Mouse (Mus musculus) layer of hippocampus, adult 18-20 months (tissue): Measurements from ENCODE around the gene Znhit3. TPM values are rescaled to one million over a fixed set of nuclear protein-coding genes. Genes with fewer than 3 reads are reported as not detected.
"Not testable (repeated sequence)": the region's sequence is repeated elsewhere in the genome, so short reads cannot be mapped to it uniquely, and the experiment has no call there.

Experiments
- DNase-seq, 2 experiments: peaks; one replicate each; pipeline ENCODE4 v3.0.0; 2022; ENCODE audit warnings: low spot score in 2 of 2
- microRNA-seq, 2 experiments: library from miRNA; unstranded; fragments of <30 nt; microRNA quantifications; one replicate each; pipeline ENCODE4 v1.2.0; 2021
- total RNA-seq, 2 experiments: library from RNA; stranded (reverse); gene quantifications; 2 replicates each; pipeline ENCODE4 v1.2.3; 2021

Gene Znhit3
- total RNA-seq, 2 experiments from 2014 or later: 29.3 to 30.0 TPM

DNA sequence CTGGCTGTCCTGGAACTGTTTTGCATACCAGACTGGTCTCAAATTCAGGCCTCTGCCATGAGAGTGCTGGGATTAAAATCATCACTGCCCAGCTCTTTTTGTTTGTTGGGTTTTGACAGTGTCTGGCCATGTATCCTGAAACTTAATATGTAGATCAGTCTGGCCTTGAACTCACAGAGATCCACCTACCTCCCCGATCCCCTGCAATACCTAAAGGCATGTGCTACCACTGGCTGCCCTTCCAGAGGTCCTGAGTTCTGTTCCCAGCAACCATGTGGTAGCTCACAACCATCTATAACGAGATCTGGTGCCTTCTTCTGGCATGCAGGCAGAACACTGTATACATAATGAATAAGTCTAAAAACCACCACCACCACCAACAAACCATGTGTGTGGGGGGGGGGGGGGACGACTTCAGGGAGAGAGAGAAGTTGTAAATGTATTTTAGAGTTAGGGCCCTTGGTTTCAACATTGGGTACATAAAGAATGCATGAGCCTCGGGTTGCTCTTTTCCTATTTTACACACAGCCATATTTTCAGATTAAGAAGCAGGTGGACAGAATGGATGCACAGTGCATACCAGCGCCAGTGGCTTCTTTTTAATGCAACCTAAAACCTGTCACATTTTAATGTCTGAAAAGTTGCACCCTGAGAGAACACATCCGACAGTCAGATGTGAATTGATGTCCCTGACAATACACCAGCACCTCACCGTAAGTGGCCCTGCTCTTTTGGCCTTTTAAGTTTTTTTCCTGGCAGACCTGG is 37.0 kb downstream of the Znhit3 start:
- DNase-seq: no peak

DNA sequence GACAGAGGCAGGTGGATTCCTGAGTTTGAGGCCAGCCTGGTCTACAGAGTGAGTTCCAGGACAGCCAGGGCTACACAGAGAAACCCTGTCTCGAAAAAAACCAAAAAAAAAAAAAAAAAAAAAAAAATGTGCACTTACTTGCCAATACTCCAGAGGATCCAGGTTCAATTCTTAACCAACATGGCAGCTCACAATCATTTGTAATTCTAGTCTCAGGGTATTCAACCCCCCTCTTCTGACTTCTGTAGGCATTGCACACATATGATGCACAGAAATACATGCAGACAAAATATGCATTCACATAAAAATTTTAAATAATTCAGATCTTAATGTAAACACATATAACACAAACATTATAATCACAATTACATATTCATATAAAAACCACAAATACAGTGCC is 40.1 kb downstream of the Znhit3 start:
- not testable (repeated sequence) for DNase-seq

DNA sequence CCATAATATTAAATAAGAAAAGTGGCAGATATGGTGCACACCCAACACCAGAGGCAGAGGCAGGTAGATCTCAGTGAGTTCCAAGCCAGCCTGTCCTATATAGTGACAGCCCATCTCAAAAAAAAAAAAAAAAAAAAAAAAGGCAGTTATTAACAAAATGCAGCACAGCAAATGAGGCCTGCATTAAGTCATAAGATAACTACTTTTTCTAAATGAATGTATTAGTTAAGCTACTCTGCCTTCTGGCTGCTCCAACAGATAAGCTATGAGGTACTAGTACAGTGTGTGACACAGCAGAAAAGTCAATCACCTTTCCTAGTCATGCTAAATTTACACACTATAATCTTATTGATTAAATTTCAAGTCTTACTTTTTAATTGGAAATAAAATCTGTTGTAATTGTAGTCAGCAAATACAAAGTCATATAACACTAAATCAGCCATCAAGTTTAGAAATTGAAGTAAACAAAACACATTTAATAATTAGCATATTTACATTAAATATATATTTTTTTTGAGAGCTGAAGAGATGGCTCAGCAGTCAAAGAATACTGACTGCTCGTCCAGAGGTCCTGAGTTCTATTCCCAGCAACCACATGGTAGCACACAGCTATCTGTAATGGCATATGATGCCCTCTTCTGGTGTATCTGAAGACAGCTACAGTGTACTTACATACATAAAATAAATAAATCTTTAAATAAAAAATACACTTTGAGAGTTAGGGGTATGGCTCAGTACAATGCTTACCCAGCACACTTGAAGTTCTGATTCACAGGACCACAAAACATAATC is 42.9 kb downstream of the Znhit3 start:
- DNase-seq: no peak

DNA sequence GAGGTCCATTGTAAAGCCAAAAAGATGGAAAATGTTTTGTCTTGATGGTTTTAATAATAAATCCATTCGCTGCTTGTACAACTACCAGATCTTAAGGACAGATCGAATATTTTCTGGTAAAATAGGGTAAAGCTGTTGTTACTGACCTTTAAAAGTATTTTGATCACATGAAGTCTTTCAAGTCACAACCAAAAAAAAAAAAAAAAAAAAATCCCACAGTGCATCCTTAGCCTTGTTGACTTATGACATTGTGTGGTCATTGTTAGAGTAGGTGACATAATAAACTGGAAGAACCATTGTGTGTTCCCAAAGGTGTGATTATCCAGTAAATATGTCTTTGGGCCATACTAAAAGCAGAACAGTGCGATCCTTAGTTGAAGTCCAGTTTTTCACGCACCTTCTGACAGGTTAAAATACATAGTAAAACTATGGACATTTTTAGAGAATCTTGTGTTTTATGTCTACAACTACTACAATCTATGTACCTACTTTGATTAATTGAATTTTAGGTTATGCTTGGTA is 44.6 kb downstream of the Znhit3 start:
- DNase-seq: no peak

DNA sequence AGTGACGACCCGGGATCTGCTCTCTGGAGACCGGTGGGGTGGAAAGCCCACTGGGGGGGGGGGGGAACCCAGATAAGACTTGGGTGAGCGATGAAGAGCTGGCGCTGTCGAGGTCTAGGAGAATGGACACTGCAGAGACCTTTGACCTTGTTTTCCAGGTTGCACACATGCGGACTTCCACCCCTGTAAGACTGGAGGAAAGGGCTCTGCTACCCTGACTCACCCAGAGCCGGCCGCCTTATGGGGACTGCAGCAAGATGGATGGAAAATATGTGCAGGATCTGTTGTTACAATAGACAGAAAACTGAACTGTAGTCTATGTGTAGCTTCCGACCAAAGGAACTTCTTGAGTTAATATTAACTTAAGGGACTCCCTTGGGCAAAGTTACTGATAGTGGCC is 45.1 kb downstream of the Znhit3 start:
- no peak for DNase-seq

DNA sequence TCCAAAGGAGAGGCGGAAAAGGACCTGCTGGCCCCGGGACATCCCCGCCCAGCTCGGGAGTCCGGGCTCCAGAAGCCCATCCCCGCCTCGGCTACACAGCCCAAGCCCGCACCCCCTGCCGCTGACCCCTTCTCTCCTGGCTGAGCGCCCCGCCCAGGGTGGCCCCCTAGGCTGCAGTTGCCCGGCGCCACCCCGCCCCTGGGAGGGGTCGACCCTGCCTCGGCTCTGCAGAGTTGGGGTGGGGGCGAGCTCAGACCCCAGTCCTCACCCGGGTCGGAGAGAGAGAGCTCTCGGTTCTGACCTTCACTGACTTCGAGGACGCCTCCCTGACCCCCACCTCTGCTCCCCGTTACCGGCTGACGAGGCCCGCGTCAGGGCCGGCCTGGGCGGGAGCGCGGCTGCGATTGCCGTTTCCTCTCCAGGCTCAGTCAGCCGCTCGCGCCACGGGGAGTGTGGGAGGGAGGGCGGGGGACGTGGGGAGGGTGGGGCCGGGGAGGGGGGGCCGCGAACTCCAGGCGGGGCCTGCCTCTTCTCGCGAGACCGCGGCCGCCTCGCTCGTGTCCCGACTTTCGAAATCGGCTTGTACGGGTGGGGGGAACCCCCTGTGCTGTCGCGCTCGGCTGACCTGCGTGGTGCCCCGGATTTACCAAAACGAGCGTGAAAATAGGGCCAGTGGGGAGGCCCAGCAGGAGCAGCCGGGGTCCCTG is 45.7 kb downstream of the Znhit3 start, which contains the start of gene Ggnbp2:
Ggnbp2 (minus strand) TSS at position 481 of the 707 bp plus-strand sequence.
- peak; percentile 83 to 93 for DNase-seq

DNA sequence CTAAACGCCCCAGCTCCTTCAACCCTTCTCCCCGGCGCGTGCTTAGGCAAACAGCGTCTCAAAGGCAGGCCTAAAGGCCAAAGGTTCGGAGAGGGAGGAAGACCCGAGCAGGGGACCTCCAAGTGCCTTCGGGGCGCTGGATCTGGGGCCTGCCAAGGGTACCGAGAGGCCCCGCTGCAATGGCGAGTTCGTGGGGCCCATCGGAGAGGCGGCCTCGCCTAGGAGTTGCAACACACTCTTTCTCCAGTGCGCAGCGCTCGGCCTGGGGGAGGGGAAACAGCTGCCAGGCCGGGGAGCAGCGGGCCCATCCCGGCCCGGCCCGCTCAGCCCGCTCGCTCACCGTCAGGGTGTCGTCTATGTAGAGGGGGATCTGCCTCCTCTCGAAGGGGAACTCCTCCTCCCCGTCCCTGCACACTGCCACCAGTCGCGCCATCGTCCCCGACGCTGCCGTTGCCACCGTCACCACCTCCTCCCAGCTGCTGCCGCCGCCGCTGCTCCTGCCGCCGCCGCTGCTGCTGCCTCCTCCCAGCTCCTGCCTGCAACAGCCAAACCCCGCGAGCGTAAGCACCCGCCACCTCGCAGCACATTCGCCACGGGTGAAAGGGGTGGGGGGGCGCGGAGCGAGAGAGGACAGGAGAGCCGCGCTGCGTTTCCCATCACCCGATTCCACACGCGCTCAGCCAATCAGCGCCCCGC is 46.5 kb downstream of the Znhit3 start:
- peak; percentile 86 to 93 for DNase-seq

DNA sequence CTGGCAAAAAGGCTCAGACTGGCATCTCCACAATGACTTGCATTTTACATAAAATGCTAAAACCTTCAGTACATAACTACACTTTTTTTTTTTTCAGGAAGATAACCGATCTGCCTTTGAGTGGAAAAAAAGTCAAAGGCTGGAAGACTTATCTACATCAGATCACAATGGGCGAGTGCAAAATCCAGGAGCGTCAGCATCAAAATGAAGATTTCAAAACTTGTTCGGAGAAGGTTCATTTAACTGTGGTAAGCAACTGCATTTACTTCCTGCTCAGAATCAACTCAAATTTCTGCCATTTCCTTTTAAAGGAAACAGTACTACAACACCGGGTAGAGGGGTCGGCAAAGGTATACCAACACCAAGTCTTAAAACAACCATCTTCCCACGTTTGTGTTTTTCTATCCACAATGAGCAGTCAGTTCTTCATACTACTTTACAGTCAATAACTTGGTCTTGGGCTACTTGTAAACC is 47.3 kb downstream of the Znhit3 start:
- DNase-seq: no peak

DNA sequence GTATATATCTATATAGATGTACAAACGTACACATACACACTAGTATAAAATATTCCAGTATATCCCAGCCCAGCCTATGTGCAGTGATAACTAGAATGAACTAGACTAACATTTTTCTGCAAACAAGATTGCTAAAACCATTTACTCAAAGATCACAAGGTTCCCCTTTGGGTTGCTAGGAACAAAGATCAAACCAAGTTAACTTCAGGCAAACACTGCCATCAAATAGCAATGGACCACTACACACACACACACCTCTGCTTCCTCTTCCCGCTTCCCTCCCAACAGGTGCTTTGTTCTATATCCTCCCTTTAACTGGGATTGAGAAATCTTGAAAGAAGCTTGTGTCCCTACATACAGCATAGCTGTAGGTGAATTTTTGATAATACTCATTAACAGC is 48.6 kb downstream of the Znhit3 start:
- DNase-seq: no peak

DNA sequence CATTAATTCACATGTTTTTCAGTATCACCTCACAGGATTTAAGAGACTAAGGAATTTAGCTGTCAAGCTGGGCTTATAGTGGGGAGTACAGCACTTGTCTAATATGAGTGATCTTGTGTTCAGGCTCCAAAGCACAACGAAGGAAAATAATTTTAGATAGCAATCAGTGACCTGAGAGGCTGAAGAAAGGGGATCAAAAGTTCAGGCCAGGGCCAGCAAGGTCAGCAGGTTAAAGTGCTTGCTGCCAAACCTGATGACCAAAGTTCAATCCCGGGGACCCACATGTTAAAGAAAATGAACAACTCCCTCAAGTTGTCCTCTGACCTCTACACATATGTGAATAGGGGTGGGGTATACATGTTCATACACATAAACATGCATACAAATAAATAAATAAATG is 50.9 kb downstream of the Znhit3 start:
- no peak for DNase-seq

Small RNA genes lying within 50 kb of the gene (microRNA-seq; reads per million reads assigned to microRNA genes)
- 0 reads per million in 2 experiments for gene Gm23564

Other genes starting within 250 kb of the Znhit3 start
- 10 to 100 TPM in 1 of 2 experiments, 1 to 10 TPM in 1; 9.0 to 13.0 TPM for gene Mrm1, start 96.9 kb downstream of the Znhit3 start, total RNA-seq
- gene Dhrs11, start 87.4 kb downstream of the Znhit3 start, total RNA-seq: 1 to 10 TPM; 5.3 to 5.8 TPM
- gene Ggnbp2, start 45.5 kb downstream of the Znhit3 start, total RNA-seq: 10 to 100 TPM; 80.6 to 88.2 TPM
- 1 to 10 TPM; 7.4 to 7.9 TPM for gene Myo19, start 36.2 kb downstream of the Znhit3 start, total RNA-seq
- gene Pigw, start 36.1 kb downstream of the Znhit3 start, total RNA-seq: 1 to 10 TPM; 7.1 to 7.5 TPM
- 10 to 100 TPM; 65.3 to 71.2 TPM for gene Car4, start 41.4 kb upstream of the Znhit3 start, total RNA-seq
- gene Usp32, start 223.8 kb upstream of the Znhit3 start, total RNA-seq: 10 to 100 TPM; 89.1 to 93.3 TPM